Mouse (Mus musculus) cerebellum, adult 2 months (tissue): ENCODE measurements around the gene Gna12. TPM values are rescaled to one million over a fixed set of nuclear protein-coding genes. Genes with fewer than 3 reads are reported as not detected.
A peak's percentile ranks its signal among the peaks of the same experiment; 100 is the strongest.

ENCODE experiments used
- DNase-seq, 2 experiments: peaks; one replicate each; pipeline ENCODE4 v3.0.0; 2021
- H3K27ac ChIP-seq: fragments of 200-500 bp; 2 replicates; pipeline ENCODE4 v1.5.1; 2012; ENCODE audit warnings: low read length, control low read depth, inconsistent platforms; ENCODE audit not compliant: insufficient read depth
- H3K27me3 ChIP-seq: fragments of 200-500 bp; 2 replicates; pipeline ENCODE4 v1.6.1; 2012; ENCODE audit warnings: inconsistent platforms, mild to moderate bottlenecking, low read length, moderate library complexity; ENCODE audit not compliant: control insufficient read depth, insufficient read depth
- H3K4me1 ChIP-seq: fragments of 200-500 bp; 2 replicates; pipeline ENCODE4 v1.6.1; 2011; ENCODE audit warnings: low read length; ENCODE audit not compliant: control insufficient read depth, insufficient read depth
- H3K4me3 ChIP-seq: fragments of 200-500 bp; replicated peaks from 2 replicates; pipeline ENCODE3; 2011; ENCODE audit warnings: mild to moderate bottlenecking, low read depth, low read length, control low read depth; ENCODE audit not compliant: insufficient read depth
- CTCF ChIP-seq: fragments of 200-500 bp; IDR thresholded peaks from 2 replicates; pipeline ENCODE4 v1.5.1; 2011; ENCODE audit warnings: low read depth, mild to moderate bottlenecking, control low read depth, low read length, moderate library complexity, borderline replicate concordance; ENCODE audit not compliant: insufficient read depth
- POLR2A ChIP-seq: fragments of 200-500 bp; IDR thresholded peaks from 2 replicates; pipeline ENCODE4 v1.6.1; 2011; ENCODE audit warnings: low read length, control low read depth, borderline replicate concordance; ENCODE audit not compliant: insufficient read depth
- WGBS: fragments of 180-500 bp; shearing (Covaris S2); methylation state at CpG from one replicate; pipeline ENCODE4 v1.1.7; 2018; 5-methylcytosine and 5-hydroxymethylcytosine counted together
- polyA plus RNA-seq: library from polyadenylated mRNA; depleted of rRNA; stranded (reverse); fragments of >200 nt; gene quantifications from 2 replicates; pipeline ENCODE4 v1.2.3, GENCODE M21; 2012

Gene Gna12
- polyA plus RNA-seq, 1 experiment, result 123 TPM

- Histone ChIP-seq H3K4me3 (no peak overlapping the region), H3K27ac (no peak overlapping the region), H3K4me1 (peaks cover 3% of the 10 kb centered on the region; the same call in 1 of the 2 replicates), H3K27me3 (no peaks in the 10 kb centered on the region)
- 88% methylated on average over 3 of the region's 3 CpGs for WGBS
- TF ChIP-seq CTCF (no peak), POLR2A (no peak)
- DNase-seq, result no peak
Observed at GRCm38 (mm10) chr5:140733336-140733735, 96.9 kb downstream of the Gna12 start.

GRCm38 (mm10) chr5:140732195-140732594 lies 98.0 kb downstream of the Gna12 start:
- Histone ChIP-seq H3K27me3 (no peaks in the 10 kb centered on the region), H3K4me1 (peaks cover 3% of the 10 kb centered on the region; the same call in 1 of the 2 replicates), H3K27ac (no peak overlapping the region), H3K4me3 (no peak overlapping the region)
- WGBS, result 70% methylated on average over 4 of the region's 4 CpGs
- DNase-seq, result no peak
- TF ChIP-seq CTCF, result peak; percentile 25; the same call in 1 of the 2 replicates
- TF ChIP-seq POLR2A, result no peak

- no peak for DNase-seq
- Histone ChIP-seq H3K27ac (no peak overlapping the region), H3K4me1 (peaks cover 3% of the 10 kb centered on the region; the same call in 1 of the 2 replicates), H3K4me3 (no peak overlapping the region), H3K27me3 (no peaks in the 10 kb centered on the region)
- WGBS, result 91% methylated on average over 11 of the region's 11 CpGs
- no peak for TF ChIP-seq CTCF
- TF ChIP-seq POLR2A, result no peak
Observed at GRCm38 (mm10) chr5:140731040-140731797, 99.0 kb downstream of the Gna12 start.

- no peaks in the 10 kb centered on the region; the same call in 1 of the 2 replicates for H3K4me1 ChIP-seq
- H3K4me3 ChIP-seq, result no peak overlapping the region
- no peaks in the 10 kb centered on the region for H3K27me3 ChIP-seq
- DNase-seq, result no peak
- TF ChIP-seq POLR2A (no peak), CTCF (no peak)
- H3K27ac ChIP-seq, result no peak overlapping the region
- WGBS, result 30% methylated on average over 17 of the region's 17 CpGs
Observed at GRCm38 (mm10) chr5:140726946-140727740, 103.1 kb downstream of the Gna12 start.

DNA sequence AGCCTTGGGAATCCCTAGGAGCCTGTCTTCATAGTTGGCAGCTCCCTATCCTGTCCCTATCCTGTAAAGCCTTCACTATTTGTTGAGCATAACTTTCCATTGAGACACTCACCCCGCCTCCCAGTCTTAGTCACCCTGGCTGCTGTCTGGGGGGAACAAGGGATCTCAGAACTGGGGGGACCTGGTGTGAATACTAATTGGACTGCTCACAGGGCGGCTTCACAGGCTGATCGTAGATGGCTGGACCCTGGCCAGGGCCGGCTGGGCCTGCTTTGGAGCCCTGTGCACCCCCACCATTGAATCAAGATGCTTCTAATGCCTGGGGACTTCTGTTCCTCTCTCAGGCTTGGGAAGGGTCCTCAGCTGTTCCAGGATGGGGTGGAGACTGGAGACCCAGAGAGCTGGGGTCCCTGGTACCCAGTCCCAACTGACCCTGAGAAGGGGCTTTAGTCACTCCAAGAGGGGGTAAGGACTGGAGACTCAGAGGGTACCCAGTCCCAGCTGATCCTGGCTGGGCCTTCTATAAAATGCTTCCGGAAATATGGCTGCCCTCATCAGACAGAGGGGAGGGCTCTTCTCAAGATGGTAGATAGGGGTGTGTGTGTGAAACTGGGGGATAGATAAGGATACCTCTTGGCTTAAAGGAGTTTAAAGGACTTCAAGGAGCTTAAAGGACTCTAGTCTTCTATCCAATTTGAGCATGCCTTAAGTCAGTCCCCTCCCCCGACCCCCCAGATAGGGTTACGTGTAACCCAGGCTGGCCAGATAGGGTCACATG lies 104.0 kb downstream of the Gna12 start:
- TF ChIP-seq CTCF (no peak), POLR2A (no peak)
- WGBS, result 65% methylated on average over 7 of the region's 7 CpGs
- no peaks in the 10 kb centered on the region for H3K27me3 ChIP-seq
- no peaks in the 10 kb centered on the region; the same call in 1 of the 2 replicates for H3K4me1 ChIP-seq
- DNase-seq, result peak in 1 of 2 experiments; percentile 36
- no peak overlapping the region for H3K27ac ChIP-seq
- no peak overlapping the region for H3K4me3 ChIP-seq

- no peak for TF ChIP-seq POLR2A
- no peak for TF ChIP-seq CTCF
- 18% methylated on average over 13 of the region's 13 CpGs for WGBS
- no peaks in the 10 kb centered on the region; the same call in 1 of the 2 replicates for H3K4me1 ChIP-seq
- no peaks in the 10 kb centered on the region for H3K27me3 ChIP-seq
- no peak within 1 kb of the TSS for H3K4me3 ChIP-seq
- H3K27ac ChIP-seq, result no peak within 1 kb of the TSS
- no peak for DNase-seq
Observed at GRCm38 (mm10) chr5:140723822-140724221, 106.4 kb downstream of the Gna12 start, which contains the start of gene Amz1. Amz1 (plus strand) TSS chr5:140724127.

DNA sequence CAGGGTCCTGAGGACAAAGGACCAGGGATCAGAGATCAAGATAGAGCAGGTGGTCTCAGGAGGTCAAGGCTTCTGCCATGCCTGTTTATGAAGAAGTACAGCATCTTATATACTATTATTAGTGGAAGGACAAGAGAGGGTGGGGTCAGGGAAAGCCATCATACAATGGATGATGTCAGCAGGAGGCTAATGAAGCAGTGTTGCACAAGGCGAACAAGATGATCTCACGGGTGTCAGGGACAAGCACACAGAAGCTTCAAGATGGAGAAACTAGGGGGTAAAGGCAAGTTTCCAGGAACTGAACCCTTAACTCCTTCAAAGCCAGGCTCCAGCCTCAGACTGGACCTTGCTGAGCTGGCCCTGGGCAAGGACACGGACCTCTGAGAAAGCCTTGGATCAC lies 108.1 kb downstream of the Gna12 start:
- TF ChIP-seq POLR2A, result no peak
- no peak for TF ChIP-seq CTCF
- no peak overlapping the region for H3K27ac ChIP-seq
- DNase-seq, result no peak
- H3K4me3 ChIP-seq, result no peak overlapping the region
- no peaks in the 10 kb centered on the region; the same call in 1 of the 2 replicates for H3K4me1 ChIP-seq
- H3K27me3 ChIP-seq, result no peaks in the 10 kb centered on the region
- 29% methylated on average over 3 of the region's 3 CpGs for WGBS
